Mouse (Mus musculus) neutrophil, adult 5-6 weeks (primary cell): ENCODE data around the gene Prop1. TPM values are rescaled to one million over a fixed set of nuclear protein-coding genes. Genes with fewer than 3 reads are reported as not detected.

Experiments
- total RNA-seq: library from RNA; stranded (forward); fragments of 200-1000 nt; gene quantifications from 2 replicates; pipeline ENCODE4 v1.2.3, GENCODE M21; 2017

Gene Prop1
- total RNA-seq, 1 experiment from 2014 or later, result not detected

Other genes starting within 250 kb of the Prop1 start
- gene Zfp354c, start 126.0 kb downstream of the Prop1 start, total RNA-seq, result 3.3 and 3.8 TPM in 2 replicates
- gene Zfp879, start 112.2 kb downstream of the Prop1 start, total RNA-seq, result 0.49 TPM in 1 of 2 replicates, not detected in the other
- gene Grm6, start 103.1 kb downstream of the Prop1 start, total RNA-seq, result 0.23 and 0.49 TPM in 2 replicates
- not detected in 2 replicates for gene Zfp454, start 66.1 kb downstream of the Prop1 start, total RNA-seq
- gene Zfp2, start 37.6 kb downstream of the Prop1 start, total RNA-seq, result 1.0 and 2.1 TPM in 2 replicates
- gene Zfp354b, start 22.1 kb downstream of the Prop1 start, total RNA-seq, result 0.70 and 2.3 TPM in 2 replicates
- gene 4933414I15Rik, start 10.0 kb downstream of the Prop1 start, total RNA-seq, result not detected in 2 replicates
- gene Olfr1378, start 12.8 kb upstream of the Prop1 start, total RNA-seq, result not detected in 2 replicates
- not detected in 2 replicates for gene Olfr1377, start 28.2 kb upstream of the Prop1 start, total RNA-seq
- gene Olfr51, start 49.8 kb upstream of the Prop1 start, total RNA-seq, result not detected in 2 replicates
- gene Olfr54, start 60.5 kb upstream of the Prop1 start, total RNA-seq, result not detected in 2 replicates
- gene Olfr1375, start 94.3 kb upstream of the Prop1 start, total RNA-seq, result not detected in 2 replicates
- gene Zfp354a, start 105.5 kb upstream of the Prop1 start, total RNA-seq, result not detected in 2 replicates